In the genomic region with DNA sequence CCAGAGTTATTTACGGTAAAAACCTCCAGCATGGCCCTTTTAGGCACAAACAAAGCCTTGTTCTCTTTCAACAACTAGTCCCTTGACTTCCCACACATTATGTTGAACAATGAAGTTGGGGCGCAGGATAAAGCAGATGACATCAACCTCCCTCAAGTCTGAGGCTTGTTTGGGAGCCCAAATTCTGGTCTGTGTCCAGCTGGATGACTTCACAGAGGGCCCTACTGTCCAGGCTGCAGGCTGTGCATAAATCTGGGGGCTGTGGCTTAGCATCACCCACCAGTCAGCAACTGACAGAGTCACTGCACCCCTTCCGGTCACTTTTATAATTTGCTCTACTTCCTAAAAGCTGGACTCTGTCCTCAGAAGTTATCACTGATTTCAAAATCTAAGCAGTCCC, we compare ENCODE assay signal across 8 mouse cellular contexts. TPM values are rescaled to one million over a fixed set of nuclear protein-coding genes. Genes with fewer than 3 reads are reported as not detected.
DNase-seq lines count a peak whose midpoint lies in the region; ATAC-seq and TF ChIP-seq lines count a peak whose summit lies in the region.

No protein-coding gene starts in this region.

- H3K4me3 ChIP-seq in hindbrain, embryonic 15.5 days = no peak overlapping the region
- no peak overlapping the region for H3K4me3 ChIP-seq in hindbrain, embryonic 10.5 days
- no peak overlapping the region for H3K4me3 ChIP-seq in bone marrow macrophage, adult 2 months (ENCODE audit: insufficient read depth, low read length)
- no peak overlapping the region for H3K4me3 ChIP-seq in embryonic facial prominence, embryonic 13.5 days

- WGBS in hindbrain, embryonic 15.5 days = 72% methylated on average over 3 of the region's 3 CpGs
- 83% methylated on average over 3 of the region's 3 CpGs for WGBS in hindbrain, embryonic 10.5 days
- 81% methylated on average over 3 of the region's 3 CpGs for WGBS in embryonic facial prominence, embryonic 13.5 days

- no peak for DNase-seq in hindbrain, embryonic 10.5 days (ENCODE audit: low spot score)
- DNase-seq in left cerebral cortex, adult 11 months (ENCODE audit: low spot score) = peak; percentile 63
- DNase-seq in urinary bladder, postnatal 36 days (ENCODE audit: low spot score in 2 of 2) = no peak
- no peak for DNase-seq in adrenal gland, adult 2 months
- no peak for DNase-seq in adrenal gland, postnatal 4 days (ENCODE audit: low spot score in 2 of 2)

- 0 out of 2 replicates have a peak overlapping the region, but pooled peaks have one; percentile 17 for H3K4me2 ChIP-seq in hindbrain, embryonic 15.5 days
- no peak overlapping the region for H3K4me2 ChIP-seq in embryonic facial prominence, embryonic 13.5 days

- H3K36me3 ChIP-seq in hindbrain, embryonic 15.5 days = no peaks in the 10 kb centered on the region
- peaks cover 22% of the 10 kb centered on the region for H3K36me3 ChIP-seq in hindbrain, embryonic 10.5 days
- H3K36me3 ChIP-seq in embryonic facial prominence, embryonic 13.5 days = peaks cover 17% of the 10 kb centered on the region

- H3K27me3 ChIP-seq in hindbrain, embryonic 15.5 days = no peaks in the 10 kb centered on the region
- H3K27me3 ChIP-seq in hindbrain, embryonic 10.5 days (ENCODE audit: insufficient read depth, poor library complexity, severe bottlenecking) = no peaks in the 10 kb centered on the region
- H3K27me3 ChIP-seq in embryonic facial prominence, embryonic 13.5 days = no peaks in the 10 kb centered on the region

- ATAC-seq in hindbrain, embryonic 15.5 days (ENCODE audit: low FRiP score, low read depth) = peak; percentile 77
- ATAC-seq in embryonic facial prominence, embryonic 13.5 days (ENCODE audit: insufficient number of reproducible peaks, insufficient read depth, low FRiP score, low TSS enrichment, low read depth) = no peak

- no peak for TF ChIP-seq CTCF in bone marrow macrophage, adult 2 months (IDR thresholded peaks at IDR 0.05; ENCODE audit: low read depth, low read length)

- H3K9me3 ChIP-seq in hindbrain, embryonic 15.5 days = no peaks in the 10 kb centered on the region
- H3K9me3 ChIP-seq in hindbrain, embryonic 10.5 days = no peaks in the 10 kb centered on the region
- no peaks in the 10 kb centered on the region for H3K9me3 ChIP-seq in embryonic facial prominence, embryonic 13.5 days

- H3K9ac ChIP-seq in hindbrain, embryonic 15.5 days = no peak overlapping the region
- no peak overlapping the region for H3K9ac ChIP-seq in embryonic facial prominence, embryonic 13.5 days

- peaks cover 17% of the 10 kb centered on the region for H3K4me1 ChIP-seq in hindbrain, embryonic 15.5 days (replicated peaks)
- no peaks in the 10 kb centered on the region for H3K4me1 ChIP-seq in hindbrain, embryonic 10.5 days (replicated peaks)
- peaks cover 73% of the 10 kb centered on the region for H3K4me1 ChIP-seq in bone marrow macrophage, adult 2 months (ENCODE audit: control insufficient read depth, insufficient read depth, low read length)
- H3K4me1 ChIP-seq in embryonic facial prominence, embryonic 13.5 days = peaks cover 18% of the 10 kb centered on the region

- TF ChIP-seq POLR2A in bone marrow macrophage, adult 2 months (IDR thresholded peaks at IDR 0.05; ENCODE audit: borderline replicate concordance, low read depth, low read length) = no peak

- H3K27ac ChIP-seq in hindbrain, embryonic 15.5 days (replicated peaks) = peak overlapping the region; percentile 55
- H3K27ac ChIP-seq in hindbrain, embryonic 10.5 days = no peak overlapping the region
- peak overlapping the region; percentile 55 for H3K27ac ChIP-seq in bone marrow macrophage, adult 2 months (ENCODE audit: insufficient read depth, low read depth, low read length)
- peak overlapping the region; percentile 24; the same call in 1 of the 2 replicates for H3K27ac ChIP-seq in embryonic facial prominence, embryonic 13.5 days

RNA-seq across cellular contexts. Expression of a gene that starts 8.4 kb away (rescaled TPM):
- polyA plus RNA-seq in hindbrain, embryonic 15.5 days (2015; fragmentation: Nextera tagmentation; extraction: Ambion mirVana) = 186 and 195 TPM in 2 replicates
- polyA plus RNA-seq in hindbrain, embryonic 10.5 days (2016; fragmentation: Nextera tagmentation; extraction: Ambion mirVana) = 253 and 254 TPM in 2 replicates
- polyA plus RNA-seq in bone marrow macrophage, adult 2 months (2012; ENCODE audit: insufficient read depth, insufficient read length, missing spikeins) = 291 and 303 TPM in 2 replicates
- polyA plus RNA-seq in embryonic facial prominence, embryonic 13.5 days (2015; fragmentation: Nextera tagmentation; extraction: Ambion mirVana) = 298 and 306 TPM in 2 replicates
- total RNA-seq in adrenal gland, adult 2 months (2021) = 100 to 1,000 TPM; 299 to 348 TPM
- polyA plus RNA-seq in adrenal gland, adult 2 months (2012; rRNA removed) = 433 and 460 TPM in 2 replicates
- 100 to 1,000 TPM; 290 to 301 TPM for total RNA-seq in adrenal gland, postnatal 4 days (2021)

RNA-seq across cellular contexts. Expression of a gene that starts 27.1 kb away (rescaled TPM):
- 12.4 TPM in 2 replicates for polyA plus RNA-seq in hindbrain, embryonic 15.5 days (2015; fragmentation: Nextera tagmentation; extraction: Ambion mirVana)
- 16.9 and 22.8 TPM in 2 replicates for polyA plus RNA-seq in hindbrain, embryonic 10.5 days (2016; fragmentation: Nextera tagmentation; extraction: Ambion mirVana)
- 46.6 and 52.4 TPM in 2 replicates for polyA plus RNA-seq in bone marrow macrophage, adult 2 months (2012; ENCODE audit: insufficient read depth, insufficient read length, missing spikeins)
- 26.4 and 28.7 TPM in 2 replicates for polyA plus RNA-seq in embryonic facial prominence, embryonic 13.5 days (2015; fragmentation: Nextera tagmentation; extraction: Ambion mirVana)
- total RNA-seq in adrenal gland, adult 2 months (2021) = 10 to 100 TPM; 71.0 to 95.8 TPM
- polyA plus RNA-seq in adrenal gland, adult 2 months (2012; rRNA removed) = 25.3 and 26.6 TPM in 2 replicates
- 10 to 100 TPM; 76.7 to 77.0 TPM for total RNA-seq in adrenal gland, postnatal 4 days (2021)
